Mouse (Mus musculus) left cerebral cortex, postnatal 14 days (tissue): ENCODE measurements around the gene Clic5. TPM values are rescaled to one million over a fixed set of nuclear protein-coding genes. Genes with fewer than 3 reads are reported as not detected.

ENCODE experiments used
- total RNA-seq, 2 experiments: library from RNA; stranded (reverse); gene quantifications; 2 replicates each; pipeline ENCODE4 v1.2.3; 2021

Gene Clic5
- total RNA-seq, 2 experiments from 2014 or later: 3.1 to 3.3 TPM

Other genes with a start within 250 kb of the Clic5 start
- 100 to 1,000 TPM; 147 to 151 TPM for gene Enpp5, start 109.8 kb upstream of the Clic5 start, total RNA-seq
- gene Enpp4, start 82.8 kb upstream of the Clic5 start, total RNA-seq: 1 to 10 TPM; 9.0 to 9.4 TPM